Mouse (Mus musculus) hindbrain, embryonic 11.5 days (tissue): ENCODE measurements around the gene Lmntd2. TPM values are rescaled to one million over a fixed set of nuclear protein-coding genes. Genes with fewer than 3 reads are reported as not detected.

Experiments
- ATAC-seq: fragments of 200-750 bp; cut with Nextera tagmentation; 2 replicates; pipeline ENCODE4 v1.8.0; 2017; ENCODE audit warnings: mild to moderate bottlenecking, moderate TSS enrichment, moderate library complexity; ENCODE audit not compliant: low FRiP score
- DNase-seq: peaks from one replicate; pipeline ENCODE4 v3.0.0-alpha.2; 2015; ENCODE audit warnings: low spot score
- H3K27ac ChIP-seq: fragments of 300-500 bp; sonication (generic); 2 replicates; pipeline ENCODE4 v1.5.1; 2014; ENCODE audit warnings: mild to moderate bottlenecking, low read depth, low read length
- H3K27me3 ChIP-seq: fragments of 300-500 bp; sonication (generic); 2 replicates; pipeline ENCODE4 v1.6.1; 2014; ENCODE audit warnings: mild to moderate bottlenecking, low read length, moderate library complexity, mixed read lengths; ENCODE audit not compliant: control insufficient read depth, insufficient read depth
- H3K36me3 ChIP-seq: fragments of 300-500 bp; sonication (generic); 2 replicates; pipeline ENCODE4 v1.6.1; 2014; ENCODE audit warnings: mild to moderate bottlenecking, low read length, moderate library complexity, mixed read lengths; ENCODE audit not compliant: control insufficient read depth, insufficient read depth
- H3K4me1 ChIP-seq: fragments of 300-500 bp; sonication (generic); replicated peaks from 2 replicates; pipeline ENCODE4 v1.6.1; 2014; ENCODE audit warnings: low read length, mixed read lengths; ENCODE audit not compliant: control insufficient read depth, insufficient read depth
- H3K4me2 ChIP-seq: fragments of 300-500 bp; sonication (generic); replicated peaks from 2 replicates; pipeline ENCODE4 v1.6.1; 2014; ENCODE audit warnings: mild to moderate bottlenecking, low read depth, low read length
- H3K4me3 ChIP-seq: fragments of 300-500 bp; sonication (generic); 2 replicates; pipeline ENCODE4 v1.5.1; 2014; ENCODE audit warnings: low read depth, low read length
- H3K9ac ChIP-seq: fragments of 300-500 bp; sonication (generic); 2 replicates; pipeline ENCODE4 v1.6.1; 2014; ENCODE audit warnings: low read depth, low read length
- H3K9me3 ChIP-seq: fragments of 300-500 bp; sonication (generic); 2 replicates; pipeline ENCODE4 v1.6.1; 2016; ENCODE audit warnings: low read length; ENCODE audit not compliant: control insufficient read depth
- WGBS: fragments of 180-500 bp; shearing (Covaris S2); extraction: QIAGEN DNeasy Blood & Tissue Kit; methylation state at CpG from one replicate; pipeline ENCODE4 v1.1.7; 2014; 5-methylcytosine and 5-hydroxymethylcytosine counted together
- polyA plus RNA-seq: library from polyadenylated mRNA; unstranded; fragments of >200 nt; fragmentation: Nextera tagmentation; extraction: Ambion mirVana; gene quantifications from 2 replicates; pipeline ENCODE4 v1.2.1, GENCODE M21; 2014

Gene Lmntd2
- polyA plus RNA-seq, 1 experiment from 2014 or later = 2.3 TPM

GRCm38 (mm10) chr7:141228279-141229067, 14.6 kb upstream of the Lmntd2 start, which contains the start of gene Phrf1:
TSS of gene Phrf1 (plus strand) at chr7:141228784.
- peak within 1 kb of the TSS; percentile 100 for H3K4me3 ChIP-seq
- H3K27ac ChIP-seq = peak within 1 kb of the TSS; percentile 86
- H3K4me1 ChIP-seq = peaks cover 3% of the 10 kb centered on the region
- peak within 1 kb of the TSS; percentile 89 for H3K4me2 ChIP-seq
- H3K27me3 ChIP-seq = no peaks in the 10 kb centered on the region
- H3K9ac ChIP-seq = peak within 1 kb of the TSS; percentile 98
- H3K9me3 ChIP-seq = no peaks in the 10 kb centered on the region
- DNase-seq (peak; percentile 95), ATAC-seq (peak; percentile 92)
- under 1% methylated on average over 76 of the region's 76 CpGs for WGBS
- H3K36me3 ChIP-seq = peaks cover 13% of the 10 kb centered on the region

DNA sequence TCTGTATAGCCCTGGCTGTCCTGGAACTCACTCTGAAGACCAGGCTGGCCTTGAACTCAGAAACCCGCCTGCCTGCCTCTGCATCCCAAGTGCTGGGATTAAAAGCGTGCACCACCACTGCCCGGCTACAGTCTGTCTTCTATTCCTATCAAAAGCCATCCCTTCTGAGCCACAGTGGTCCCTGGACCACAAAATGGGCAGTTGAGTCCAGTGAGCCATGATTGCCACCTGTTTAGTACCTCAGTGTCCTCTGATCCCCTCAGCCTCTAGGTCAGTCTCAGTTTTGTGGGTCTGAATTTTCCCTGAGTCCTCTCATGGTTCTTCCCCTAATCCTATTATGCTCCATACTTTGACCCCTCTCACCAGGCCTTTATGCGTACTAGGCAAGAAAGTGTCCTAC, 13.9 kb upstream of the Lmntd2 start:
- Histone ChIP-seq H3K27ac (no peak overlapping the region), H3K9me3 (no peaks in the 10 kb centered on the region), H3K9ac (no peak overlapping the region), H3K36me3 (peaks cover 8% of the 10 kb centered on the region), H3K4me2 (0 out of 2 replicates have a peak overlapping the region, but pooled peaks have one; percentile 1), H3K4me3 (no peak overlapping the region), H3K27me3 (no peaks in the 10 kb centered on the region), H3K4me1 (peaks cover 3% of the 10 kb centered on the region)
- ATAC-seq = no peak
- DNase-seq = no peak
- 77% methylated on average over 4 of the region's 4 CpGs for WGBS

- no peak overlapping the region for H3K27ac ChIP-seq
- no peaks in the 10 kb centered on the region; the same call in 1 of the 2 replicates for H3K36me3 ChIP-seq
- H3K4me2 ChIP-seq = no peak overlapping the region
- DNase-seq (no peak), ATAC-seq (no peak)
- no peak overlapping the region for H3K4me3 ChIP-seq
- 86% methylated on average over 6 of the region's 6 CpGs for WGBS
- no peaks in the 10 kb centered on the region for H3K27me3 ChIP-seq
- H3K4me1 ChIP-seq = peaks cover 7% of the 10 kb centered on the region
- no peaks in the 10 kb centered on the region for H3K9me3 ChIP-seq
- no peak overlapping the region for H3K9ac ChIP-seq
These were observed 12.7 kb upstream of the Lmntd2 start for GRCm38 (mm10) chr7:141226535-141226934.

- H3K4me3 ChIP-seq = no peak overlapping the region
- 97% methylated on average over 4 of the region's 4 CpGs for WGBS
- DNase-seq = no peak
These were observed 8.9 kb upstream of the Lmntd2 start for GRCm38 (mm10) chr7:141222696-141223215.

GRCm38 (mm10) chr7:141222126-141222467, 8.2 kb upstream of the Lmntd2 start:
- Histone ChIP-seq H3K4me2 (peak overlapping the region; percentile 93), H3K9ac (peak overlapping the region; percentile 53), H3K27ac (peak overlapping the region; percentile 67), H3K27me3 (no peaks in the 10 kb centered on the region), H3K9me3 (no peaks in the 10 kb centered on the region), H3K4me3 (peak overlapping the region; percentile 21), H3K4me1 (peaks cover 9% of the 10 kb centered on the region), H3K36me3 (0 out of 2 replicates have a peak, but pooled peaks cover 4% of the 10 kb centered on the region)
- WGBS = 15% methylated on average over 8 of the region's 8 CpGs
- DNase-seq (no peak), ATAC-seq (no peak)

More at GRCm38 (mm10) chr7:141222696-141223215, 8.9 kb upstream of the Lmntd2 start:
- Histone ChIP-seq H3K9me3 (no peaks in the 10 kb centered on the region), H3K4me2 (no peak overlapping the region), H3K27me3 (no peaks in the 10 kb centered on the region), H3K9ac (peak overlapping the region; percentile 53; the same call in 1 of the 2 replicates), H3K27ac (peak overlapping the region; percentile 67; the same call in 1 of the 2 replicates), H3K4me1 (peaks cover 9% of the 10 kb centered on the region), H3K36me3 (no peaks in the 10 kb centered on the region)
- no peak for ATAC-seq

- Histone ChIP-seq H3K9ac (peak overlapping the region; percentile 68), H3K4me1 (peaks cover 11% of the 10 kb centered on the region), H3K36me3 (0 out of 2 replicates have a peak, but pooled peaks cover 4% of the 10 kb centered on the region), H3K9me3 (no peaks in the 10 kb centered on the region), H3K4me3 (peak overlapping the region; percentile 44), H3K27ac (peak overlapping the region; percentile 67), H3K27me3 (no peaks in the 10 kb centered on the region), H3K4me2 (peak overlapping the region; percentile 93)
- 2% methylated on average over 44 of the region's 44 CpGs for WGBS
- ATAC-seq (peak; percentile 97), DNase-seq (peak; percentile 99)
These were observed 7.6 kb upstream of the Lmntd2 start for GRCm38 (mm10) chr7:141221249-141222125.

DNA sequence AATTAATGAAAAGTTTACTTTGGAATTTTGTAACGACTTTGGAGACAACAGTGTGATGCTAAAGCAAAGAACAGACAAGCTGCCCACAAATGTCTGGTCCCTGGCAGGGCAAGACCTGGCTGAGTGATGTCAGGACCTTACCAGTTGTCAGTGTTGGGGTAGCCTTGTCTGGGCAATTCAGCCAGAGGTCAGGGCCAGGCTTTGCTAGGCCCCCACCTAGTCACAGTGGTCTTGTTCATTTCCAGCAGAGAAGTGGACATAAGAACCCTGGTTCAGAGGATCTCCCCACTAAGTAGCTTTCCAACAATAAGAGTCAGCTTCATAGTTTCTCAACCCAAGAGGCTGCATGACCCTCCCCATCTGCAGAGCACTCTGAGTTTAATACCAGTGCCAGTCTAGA, 6.5 kb upstream of the Lmntd2 start:
- ATAC-seq (no peak), DNase-seq (no peak)
- H3K9me3 ChIP-seq = no peaks in the 10 kb centered on the region
- 80% methylated on average over 1 of the region's 1 CpGs for WGBS
- no peak overlapping the region for H3K4me2 ChIP-seq
- no peak overlapping the region for H3K27ac ChIP-seq
- no peak overlapping the region for H3K9ac ChIP-seq
- H3K4me3 ChIP-seq = no peak overlapping the region
- no peaks in the 10 kb centered on the region for H3K27me3 ChIP-seq
- peaks cover 11% of the 10 kb centered on the region for H3K4me1 ChIP-seq
- H3K36me3 ChIP-seq = 0 out of 2 replicates have a peak, but pooled peaks cover 4% of the 10 kb centered on the region

DNA sequence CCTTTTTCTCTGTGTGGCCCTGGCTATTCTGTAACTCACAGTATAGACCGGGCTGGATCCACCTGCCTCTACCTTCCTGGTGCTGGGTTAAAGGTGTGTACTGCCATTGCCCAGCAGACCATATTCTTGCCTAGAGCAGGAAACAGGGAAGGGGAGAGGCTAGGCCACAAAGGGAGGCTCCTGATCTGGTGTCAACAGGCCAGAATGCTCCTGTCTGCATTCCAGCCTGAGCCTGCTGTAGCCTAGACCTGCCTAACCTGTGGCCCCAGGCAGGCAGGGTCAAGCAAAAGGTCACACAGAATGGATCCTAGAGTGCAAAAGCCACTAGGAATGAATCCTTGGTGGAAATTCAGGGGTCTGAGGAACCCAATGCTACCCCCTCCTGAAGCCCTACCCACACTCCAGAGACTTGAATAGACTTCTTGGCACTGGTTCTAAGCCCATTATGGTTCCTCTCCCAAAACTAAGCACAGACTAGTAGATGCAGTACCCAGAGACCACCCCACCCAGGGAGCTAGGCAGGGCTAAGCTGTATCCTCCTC, 5.7 kb upstream of the Lmntd2 start:
- Histone ChIP-seq H3K9me3 (no peaks in the 10 kb centered on the region), H3K4me3 (no peak overlapping the region), H3K36me3 (0 out of 2 replicates have a peak, but pooled peaks cover 4% of the 10 kb centered on the region), H3K4me2 (no peak overlapping the region), H3K27me3 (no peaks in the 10 kb centered on the region), H3K4me1 (peaks cover 16% of the 10 kb centered on the region), H3K9ac (no peak overlapping the region), H3K27ac (peak overlapping the region; percentile 17; the same call in 1 of the 2 replicates)
- no peak for DNase-seq
- WGBS = 93% methylated on average over 1 of the region's 1 CpGs
- no peak for ATAC-seq
